Mouse (Mus musculus) heart, embryonic 14.5 days (tissue): Measurements from ENCODE around the gene Ssb. TPM values are rescaled to one million over a fixed set of nuclear protein-coding genes. Genes with fewer than 3 reads are reported as not detected.
A peak's percentile ranks its signal among the peaks of the same experiment; 100 is the strongest.

Experiments used
- ATAC-seq: fragments of 200-750 bp; cut with Nextera tagmentation; 2 replicates; pipeline ENCODE4 v1.8.0; 2017; ENCODE audit warnings: low read depth, moderate TSS enrichment; ENCODE audit not compliant: insufficient number of reproducible peaks, insufficient read depth, low FRiP score
- H3K27ac ChIP-seq, 2 experiments: fragments of 200-500 bp in 1 of 2; fragments of 300-500 bp in 1 of 2; sonication (generic) in 1 of 2; replicated peaks in 1 of 2; 2 replicates each; pipeline ENCODE4 v1.5.1; 2012 to 2014; ENCODE audit warnings: low read depth in 2 of 2, low read length in 2 of 2, control low read depth in 1 of 2, mild to moderate bottlenecking in 1 of 2, mixed read lengths in 1 of 2; ENCODE audit not compliant: control insufficient read depth in 1 of 2, insufficient read depth in 1 of 2
- H3K27me3 ChIP-seq: fragments of 300-500 bp; sonication (generic); 2 replicates; pipeline ENCODE4 v1.6.1; 2014; ENCODE audit warnings: mild to moderate bottlenecking, low read length, control low read depth; ENCODE audit not compliant: control insufficient read depth, insufficient read depth
- H3K36me3 ChIP-seq: fragments of 300-500 bp; sonication (generic); 2 replicates; pipeline ENCODE4 v1.6.1; 2014; ENCODE audit warnings: mild to moderate bottlenecking, control low read depth, low read length, mixed read lengths; ENCODE audit not compliant: control insufficient read depth, insufficient read depth
- H3K4me1 ChIP-seq, 2 experiments: fragments of 200-500 bp in 1 of 2; fragments of 300-500 bp in 1 of 2; sonication (generic) in 1 of 2; 2 replicates each; pipeline ENCODE4 v1.6.1; 2012 to 2014; ENCODE audit warnings: low read length in 2 of 2, control low read depth in 1 of 2, mixed read lengths in 1 of 2; ENCODE audit not compliant: control insufficient read depth in 2 of 2, insufficient read depth in 2 of 2
- H3K4me2 ChIP-seq: fragments of 300-500 bp; sonication (generic); 2 replicates; pipeline ENCODE4 v1.6.1; 2014; ENCODE audit warnings: mild to moderate bottlenecking, low read length
- H3K4me3 ChIP-seq, 2 experiments: fragments of 200-500 bp in 1 of 2; fragments of 300-500 bp in 1 of 2; sonication (generic) in 1 of 2; 2 replicates each; pipeline ENCODE4 v1.5.1; 2012 to 2014; ENCODE audit warnings: low read length in 2 of 2, mild to moderate bottlenecking in 2 of 2, control low read depth in 1 of 2, low read depth in 1 of 2, moderate library complexity in 1 of 2; ENCODE audit not compliant: control insufficient read depth in 1 of 2, insufficient read depth in 1 of 2
- H3K9ac ChIP-seq: fragments of 300-500 bp; sonication (generic); 2 replicates; pipeline ENCODE4 v1.6.1; 2014; ENCODE audit warnings: mild to moderate bottlenecking, low read length
- H3K9me3 ChIP-seq: fragments of 300-500 bp; sonication (generic); 2 replicates; pipeline ENCODE4 v1.6.1; 2016; ENCODE audit warnings: low read length, control low read depth; ENCODE audit not compliant: control insufficient read depth
- WGBS: fragments of 180-500 bp; shearing (Covaris S2); extraction: QIAGEN DNeasy Blood & Tissue Kit; methylation state at CpG from one replicate; pipeline ENCODE4 v1.1.7; 2014; 5-methylcytosine and 5-hydroxymethylcytosine counted together
- polyA plus RNA-seq: library from polyadenylated mRNA; unstranded; fragments of >200 nt; fragmentation: Nextera tagmentation; extraction: Ambion mirVana; gene quantifications from 2 replicates; pipeline ENCODE4 v1.2.1, GENCODE M21; 2014

Gene Ssb
- polyA plus RNA-seq, 1 experiment from 2014 or later = 186 TPM

- H3K9me3 ChIP-seq = no peaks in the 10 kb centered on the region
- H3K27ac ChIP-seq = no peak overlapping the region
- H3K4me3 ChIP-seq = no peak overlapping the region
- H3K4me1 ChIP-seq = peaks cover 0 to 6% of the 10 kb centered on the region in 2 experiments; a peak in 1 of 4 replicates
- H3K9ac ChIP-seq = no peak overlapping the region
- no peaks in the 10 kb centered on the region for H3K27me3 ChIP-seq
- WGBS = 65% methylated on average over 2 of the region's 2 CpGs
- ATAC-seq = no peak
- peaks cover 5% of the 10 kb centered on the region; the same call in 1 of the 2 replicates for H3K36me3 ChIP-seq
- H3K4me2 ChIP-seq = peak overlapping the region; percentile 86; the same call in 1 of the 2 replicates
Measured at GRCm38 (mm10) chr2:69883990-69884391, 22.6 kb downstream of the Ssb start.

- no peak for ATAC-seq
- Histone ChIP-seq H3K27ac (no peak overlapping the region), H3K4me2 (peak overlapping the region; percentile 86), H3K4me1 (peaks cover 0 to 6% of the 10 kb centered on the region in 2 experiments; a peak in 1 of 4 replicates), H3K9ac (peak overlapping the region; percentile 80), H3K4me3 (peak overlapping the region in 1 of 2 experiments; percentile 52; a peak in 2 of 4 replicates), H3K27me3 (no peaks in the 10 kb centered on the region), H3K36me3 (no peaks in the 10 kb centered on the region), H3K9me3 (no peaks in the 10 kb centered on the region)
- 41% methylated on average over 6 of the region's 6 CpGs for WGBS
Measured at GRCm38 (mm10) chr2:69884581-69884980, 23.2 kb downstream of the Ssb start.

GRCm38 (mm10) chr2:69885050-69885449, 23.7 kb downstream of the Ssb start:
- Histone ChIP-seq H3K27me3 (no peaks in the 10 kb centered on the region), H3K9ac (peak overlapping the region; percentile 80)
- 4% methylated on average over 12 of the region's 12 CpGs for WGBS

GRCm38 (mm10) chr2:69885451-69886305, 24.3 kb downstream of the Ssb start, which contains the start of gene Mettl5:
Gene Mettl5, minus strand, starts transcription at chr2:69885615.
- H3K4me3 ChIP-seq = peak within 1 kb of the TSS; percentile 52 to 68
- WGBS = 2% methylated on average over 45 of the region's 45 CpGs

More at GRCm38 (mm10) chr2:69885050-69885449, 23.7 kb downstream of the Ssb start:
- Histone ChIP-seq H3K9me3 (no peaks in the 10 kb centered on the region), H3K36me3 (no peaks in the 10 kb centered on the region), H3K4me1 (peaks cover 0 to 6% of the 10 kb centered on the region in 2 experiments; a peak in 1 of 4 replicates), H3K4me3 (peak overlapping the region; percentile 52 to 68), H3K4me2 (peak overlapping the region; percentile 86), H3K27ac (peak overlapping the region; percentile 45 to 58; a peak in 2 of 4 replicates)
- ATAC-seq = no peak

GRCm38 (mm10) chr2:69888957-69889356, 27.6 kb downstream of the Ssb start:
- no peaks in the 10 kb centered on the region for H3K9me3 ChIP-seq
- H3K27me3 ChIP-seq = no peaks in the 10 kb centered on the region
- H3K27ac ChIP-seq = no peak overlapping the region
- no peak overlapping the region for H3K4me2 ChIP-seq
- H3K9ac ChIP-seq = no peak overlapping the region
- no peaks in the 10 kb centered on the region for H3K36me3 ChIP-seq
- no peak for ATAC-seq
- no peak overlapping the region for H3K4me3 ChIP-seq
- H3K4me1 ChIP-seq = peaks cover 0 to 6% of the 10 kb centered on the region in 2 experiments; a peak in 1 of 4 replicates
- 61% methylated on average over 2 of the region's 2 CpGs for WGBS

More at GRCm38 (mm10) chr2:69885451-69886305, 24.3 kb downstream of the Ssb start, which contains the start of gene Mettl5:
- Histone ChIP-seq H3K9ac (peak within 1 kb of the TSS; percentile 80), H3K4me1 (peaks cover 0 to 6% of the 10 kb centered on the region in 2 experiments; a peak in 1 of 4 replicates), H3K4me2 (peak within 1 kb of the TSS; percentile 86), H3K27me3 (no peaks in the 10 kb centered on the region), H3K9me3 (no peaks in the 10 kb centered on the region), H3K36me3 (no peaks in the 10 kb centered on the region), H3K27ac (peak within 1 kb of the TSS; percentile 52 to 58)
- ATAC-seq = peak; percentile 92

GRCm38 (mm10) chr2:69890843-69891242, 29.5 kb downstream of the Ssb start:
- Histone ChIP-seq H3K27me3 (no peaks in the 10 kb centered on the region), H3K9me3 (no peaks in the 10 kb centered on the region), H3K36me3 (no peaks in the 10 kb centered on the region), H3K4me3 (no peak overlapping the region), H3K9ac (no peak overlapping the region), H3K4me1 (no peaks in the 10 kb centered on the region), H3K27ac (no peak overlapping the region), H3K4me2 (no peak overlapping the region)
- WGBS = 59% methylated on average over 7 of the region's 7 CpGs
- no peak for ATAC-seq

GRCm38 (mm10) chr2:69893145-69893544, 31.8 kb downstream of the Ssb start:
- Histone ChIP-seq H3K4me1 (no peaks in the 10 kb centered on the region), H3K9me3 (no peaks in the 10 kb centered on the region), H3K4me3 (no peak overlapping the region), H3K27ac (no peak overlapping the region), H3K36me3 (no peaks in the 10 kb centered on the region), H3K9ac (no peak overlapping the region), H3K27me3 (no peaks in the 10 kb centered on the region), H3K4me2 (no peak overlapping the region)
- no peak for ATAC-seq
- 64% methylated on average over 1 of the region's 1 CpGs for WGBS
